In the genomic region with DNA sequence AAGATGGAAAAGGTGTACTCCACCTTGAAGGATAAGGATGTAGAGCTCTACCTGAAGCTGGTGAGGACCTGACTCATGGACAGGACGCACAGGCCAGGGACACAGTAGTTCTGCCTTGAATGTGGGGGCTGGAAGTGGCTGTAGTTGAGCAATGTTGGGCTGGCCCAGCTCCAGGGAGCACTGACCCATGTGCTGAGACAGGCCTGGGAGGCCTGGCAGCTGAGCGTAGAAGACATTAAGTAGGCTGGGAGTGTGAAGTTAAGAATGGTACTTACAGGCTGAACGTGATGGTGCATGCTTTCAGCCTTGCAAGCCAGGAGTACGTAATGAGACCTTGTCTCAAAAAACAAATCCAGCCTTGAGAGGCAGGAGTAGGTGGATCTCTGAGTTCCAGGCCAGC, we compare ENCODE assay signal across 12 mouse cellular contexts. TPM values are rescaled to one million over a fixed set of nuclear protein-coding genes. Genes with fewer than 3 reads are reported as not detected.
DNase-seq lines count a peak whose midpoint lies in the region; ATAC-seq and TF ChIP-seq lines count a peak whose summit lies in the region.
"Had no signal": no experiment of that assay in that cellular context is flagged by ENCODE, and none has a peak within 500 bp of the region (broad histone marks: within the 10 kb centered on the region; RNA-seq: fewer than 3 reads in every experiment).

No protein-coding gene starts in this region.

- peak; percentile 84 for DNase-seq in liver, adult 2 months (ENCODE audit: extremely low read depth, low read depth, low spot score)
- no peak for DNase-seq in liver, embryonic 11.5 days (ENCODE audit: low spot score)
- DNase-seq in adrenal gland, adult 2 months, result peak; percentile 93
- peak; percentile 34 to 63 for DNase-seq in heart, postnatal 14 days
- DNase-seq in embryo, embryonic 11 days, result no peak
- no peak for DNase-seq in thymus, postnatal 25 days
- DNase-seq in layer of hippocampus, adult 11-12 months (ENCODE audit: low spot score), result no peak
- DNase-seq: cerebellum, adult 11-12 months; retina, postnatal 1 day had no signal

- peaks cover 16% of the 10 kb centered on the region for H3K36me3 ChIP-seq in liver, adult 2 months (ENCODE audit: control insufficient read depth, insufficient read depth, low read length)
- peaks cover 44% of the 10 kb centered on the region for H3K36me3 ChIP-seq in liver, embryonic 11.5 days (ENCODE audit: control insufficient read depth, insufficient read depth, low read length)
- H3K36me3 ChIP-seq in lung, embryonic 16.5 days (ENCODE audit: control insufficient read depth, insufficient read depth, low read length), result peaks cover 39% of the 10 kb centered on the region

- TF ChIP-seq POLR2A in liver, adult 2 months (IDR thresholded peaks at IDR 0.05; ENCODE audit: extremely low read depth, insufficient read depth, low read length), result no peak

- no peak for TF ChIP-seq CTCF in liver, adult 2 months (IDR thresholded peaks at IDR 0.05; ENCODE audit: low read depth, low read length)

- intact Hi-C loops in heart, postnatal 14 days (cut with DNase I), result no loop called here

- no peak overlapping the region for H3K4me3 ChIP-seq in liver, adult 2 months (ENCODE audit: insufficient read depth, low read depth, low read length)
- H3K4me3 ChIP-seq in liver, embryonic 11.5 days (ENCODE audit: low read depth, low read length), result no peak overlapping the region
- no peak overlapping the region for H3K4me3 ChIP-seq in lung, embryonic 16.5 days (ENCODE audit: low read length)
- H3K4me3 ChIP-seq: forebrain, embryonic 15.5 days had no signal

- 24% methylated on average over 4 of the region's 4 CpGs for WGBS in liver, adult 2 months
- 90% methylated on average over 4 of the region's 4 CpGs for WGBS in liver, embryonic 11.5 days
- WGBS in lung, embryonic 16.5 days, result 65% methylated on average over 4 of the region's 4 CpGs

- H3K79me2 ChIP-seq in liver, adult 2 months (ENCODE audit: control insufficient read depth, insufficient read depth, low read length), result no peaks in the 10 kb centered on the region

- no peak overlapping the region for H3K9ac ChIP-seq in liver, adult 2 months (ENCODE audit: low read depth, low read length)
- H3K9ac ChIP-seq in liver, embryonic 11.5 days (ENCODE audit: low read depth, low read length), result no peak overlapping the region
- no peak overlapping the region for H3K9ac ChIP-seq in lung, embryonic 16.5 days (ENCODE audit: low read length)
- H3K9ac ChIP-seq: forebrain, embryonic 15.5 days had no signal

- H3K4me2 ChIP-seq in liver, embryonic 11.5 days, result no peak overlapping the region
- no peak overlapping the region for H3K4me2 ChIP-seq in lung, embryonic 16.5 days (ENCODE audit: low read depth, low read length)
- H3K4me2 ChIP-seq: forebrain, embryonic 15.5 days had no signal

- H3K9me3 ChIP-seq in liver, embryonic 11.5 days (ENCODE audit: control insufficient read depth, low read length), result no peaks in the 10 kb centered on the region
- no peaks in the 10 kb centered on the region for H3K9me3 ChIP-seq in lung, embryonic 16.5 days (ENCODE audit: control insufficient read depth, low read length)
- H3K9me3 ChIP-seq: forebrain, embryonic 15.5 days had no signal

- no peaks in the 10 kb centered on the region for H3K27me3 ChIP-seq in liver, adult 2 months (ENCODE audit: control insufficient read depth, insufficient read depth, low read length)
- no peaks in the 10 kb centered on the region for H3K27me3 ChIP-seq in liver, embryonic 11.5 days (replicated peaks; ENCODE audit: control insufficient read depth, insufficient read depth, low read length)
- H3K27me3 ChIP-seq in lung, embryonic 16.5 days (ENCODE audit: control insufficient read depth, insufficient read depth, low read depth, low read length), result no peaks in the 10 kb centered on the region
- H3K27me3 ChIP-seq: forebrain, embryonic 15.5 days had no signal

- H3K4me1 ChIP-seq in liver, adult 2 months (ENCODE audit: control insufficient read depth, insufficient read depth, low read length), result peaks cover 26% of the 10 kb centered on the region
- no peaks in the 10 kb centered on the region for H3K4me1 ChIP-seq in liver, embryonic 11.5 days (replicated peaks; ENCODE audit: control insufficient read depth, insufficient read depth, low read length)
- peaks cover 4% of the 10 kb centered on the region; the same call in 1 of the 2 replicates for H3K4me1 ChIP-seq in lung, embryonic 16.5 days (replicated peaks; ENCODE audit: control insufficient read depth, insufficient read depth, low read length)
- H3K4me1 ChIP-seq: forebrain, embryonic 15.5 days had no signal

- ATAC-seq in liver, embryonic 11.5 days (replicated peaks; ENCODE audit: low FRiP score), result no peak
- peak; percentile 87 for ATAC-seq in lung, embryonic 16.5 days (ENCODE audit: low read depth)
- ATAC-seq: forebrain, embryonic 15.5 days; intestine, embryonic 16.5 days had no signal

- H3K27ac ChIP-seq in liver, adult 2 months (replicated peaks; ENCODE audit: insufficient read depth, low read depth, low read length), result peak overlapping the region; percentile 42; the same call in 1 of the 2 replicates
- H3K27ac ChIP-seq in liver, embryonic 11.5 days (ENCODE audit: low read depth, low read length), result no peak overlapping the region
- H3K27ac ChIP-seq in lung, embryonic 16.5 days (ENCODE audit: low read length), result no peak overlapping the region
- H3K27ac ChIP-seq: forebrain, embryonic 15.5 days had no signal

RNA-seq across cellular contexts. Expression of a gene that starts 13.9 kb away (rescaled TPM):
- 25.8 and 26.6 TPM in 2 replicates for total RNA-seq in liver, adult 2 months (2014; rRNA removed)
- polyA plus RNA-seq in liver, adult 2 months (2012; rRNA removed), result 36.3 and 42.6 TPM in 2 replicates
- 6.9 and 9.2 TPM in 2 replicates for polyA plus RNA-seq in liver, embryonic 11.5 days (2014; fragmentation: Nextera tagmentation; extraction: Ambion mirVana)
- total RNA-seq in adrenal gland, adult 2 months (2021), result 10 to 100 TPM; 47.8 to 55.2 TPM
- polyA plus RNA-seq in adrenal gland, adult 2 months (2012; rRNA removed), result 60.2 and 69.7 TPM in 2 replicates
- total RNA-seq in heart, postnatal 14 days (2021), result 10 to 100 TPM; 18.8 to 19.6 TPM
- 5.2 and 5.7 TPM in 2 replicates for polyA plus RNA-seq in lung, embryonic 16.5 days (2015; fragmentation: Nextera tagmentation; extraction: Ambion mirVana)

RNA-seq across cellular contexts. Expression of a gene that starts 23.1 kb away (rescaled TPM):
- total RNA-seq in liver, adult 2 months (2014; rRNA removed), result 7.1 and 9.5 TPM in 2 replicates
- polyA plus RNA-seq in liver, adult 2 months (2012; rRNA removed), result 25.4 and 27.1 TPM in 2 replicates
- 4.7 and 6.2 TPM in 2 replicates for polyA plus RNA-seq in liver, embryonic 11.5 days (2014; fragmentation: Nextera tagmentation; extraction: Ambion mirVana)
- 10 to 100 TPM; 35.0 to 40.2 TPM for total RNA-seq in adrenal gland, adult 2 months (2021)
- polyA plus RNA-seq in adrenal gland, adult 2 months (2012; rRNA removed), result 91.0 and 95.5 TPM in 2 replicates
- 10 to 100 TPM; 25.1 to 27.7 TPM for total RNA-seq in heart, postnatal 14 days (2021)
- 6.1 and 7.8 TPM in 2 replicates for polyA plus RNA-seq in lung, embryonic 16.5 days (2015; fragmentation: Nextera tagmentation; extraction: Ambion mirVana)

RNA-seq across cellular contexts. Expression of a gene that starts 23.8 kb away (rescaled TPM):
- 78.7 and 101 TPM in 2 replicates for total RNA-seq in liver, adult 2 months (2014; rRNA removed)
- polyA plus RNA-seq in liver, adult 2 months (2012; rRNA removed), result 122 and 132 TPM in 2 replicates
- polyA plus RNA-seq in liver, embryonic 11.5 days (2014; fragmentation: Nextera tagmentation; extraction: Ambion mirVana), result 27.1 and 29.1 TPM in 2 replicates
- 10 to 100 TPM; 29.2 to 42.5 TPM for total RNA-seq in adrenal gland, adult 2 months (2021)
- 134 and 158 TPM in 2 replicates for polyA plus RNA-seq in adrenal gland, adult 2 months (2012; rRNA removed)
- total RNA-seq in heart, postnatal 14 days (2021), result 10 to 100 TPM; 74.1 to 78.0 TPM
- 12.0 and 13.3 TPM in 2 replicates for polyA plus RNA-seq in lung, embryonic 16.5 days (2015; fragmentation: Nextera tagmentation; extraction: Ambion mirVana)

RNA-seq across cellular contexts. Expression of a gene that starts 30.8 kb away (rescaled TPM):
- 12.9 and 13.1 TPM in 2 replicates for total RNA-seq in liver, adult 2 months (2014; rRNA removed)
- 14.0 and 14.9 TPM in 2 replicates for polyA plus RNA-seq in liver, adult 2 months (2012; rRNA removed)
- polyA plus RNA-seq in liver, embryonic 11.5 days (2014; fragmentation: Nextera tagmentation; extraction: Ambion mirVana), result 85.0 and 87.2 TPM in 2 replicates
- total RNA-seq in adrenal gland, adult 2 months (2021), result 10 to 100 TPM; 18.7 to 23.6 TPM
- 28.5 and 36.4 TPM in 2 replicates for polyA plus RNA-seq in adrenal gland, adult 2 months (2012; rRNA removed)
- 1 to 10 TPM; 5.9 to 6.3 TPM for total RNA-seq in heart, postnatal 14 days (2021)
- 66.6 TPM in 2 replicates for polyA plus RNA-seq in lung, embryonic 16.5 days (2015; fragmentation: Nextera tagmentation; extraction: Ambion mirVana)

RNA-seq across cellular contexts. Expression of a gene that starts 54.0 kb away (rescaled TPM):
- 16.8 and 26.1 TPM in 2 replicates for total RNA-seq in liver, adult 2 months (2014; rRNA removed)
- polyA plus RNA-seq in liver, adult 2 months (2012; rRNA removed), result 48.9 and 53.4 TPM in 2 replicates
- 51.9 and 53.7 TPM in 2 replicates for polyA plus RNA-seq in liver, embryonic 11.5 days (2014; fragmentation: Nextera tagmentation; extraction: Ambion mirVana)
- total RNA-seq in adrenal gland, adult 2 months (2021), result 10 to 100 TPM; 16.2 to 18.9 TPM
- polyA plus RNA-seq in adrenal gland, adult 2 months (2012; rRNA removed), result 120 and 123 TPM in 2 replicates
- total RNA-seq in heart, postnatal 14 days (2021), result 1 to 10 TPM; 5.2 to 5.6 TPM
- polyA plus RNA-seq in lung, embryonic 16.5 days (2015; fragmentation: Nextera tagmentation; extraction: Ambion mirVana), result 32.0 and 33.5 TPM in 2 replicates

Comparison
In these comparisons a context has a peak if more than half of its experiments do, and no peak if none do; other contexts are left out.
1. DNase-seq: peak in liver, adult 2 months (single experiment), adrenal gland, adult 2 months (single experiment) and heart, postnatal 14 days (2 of 2); none in liver, embryonic 11.5 days (single experiment), embryo, embryonic 11 days (single experiment), thymus, postnatal 25 days (single experiment) and layer of hippocampus, adult 11-12 months (single experiment).